Mouse (Mus musculus) CH12.LX (cell line): ENCODE measurements around the gene Ankrd10. TPM values are rescaled to one million over a fixed set of nuclear protein-coding genes. Genes with fewer than 3 reads are reported as not detected.

ENCODE experiments used
- DNase-seq: peaks from one replicate; pipeline ENCODE4 v3.0.0-alpha.2; 2013; ENCODE audit errors: extremely low read depth
- H3K27ac ChIP-seq: 2 replicates; pipeline ENCODE4 v1.5.1; 2012; ENCODE audit warnings: low read depth, mild to moderate bottlenecking, control low read depth, moderate library complexity; ENCODE audit not compliant: insufficient read depth
- H3K27me3 ChIP-seq: replicated peaks from 2 replicates; pipeline ENCODE3; 2012; ENCODE audit warnings: inconsistent platforms
- H3K36me3 ChIP-seq, 2 experiments: replicated peaks in 1 of 2; 2 replicates each; pipeline versions ENCODE3 to v1.6.1; 2012; ENCODE audit warnings: inconsistent platforms in 1 of 2, low read length in 1 of 2, mild to moderate bottlenecking in 1 of 2, mixed read lengths in 1 of 2, moderate library complexity in 1 of 2; ENCODE audit not compliant: control insufficient read depth in 1 of 2, insufficient read depth in 1 of 2
- H3K4me1 ChIP-seq, 2 experiments: 2 replicates each; pipeline ENCODE4 v1.6.1; 2012; ENCODE audit warnings: inconsistent platforms in 1 of 2, moderate library complexity in 1 of 2; ENCODE audit not compliant: insufficient read depth in 2 of 2, control insufficient read depth in 1 of 2
- H3K4me2 ChIP-seq: 2 replicates; pipeline ENCODE4 v1.6.1; 2012; ENCODE audit warnings: low read depth, mild to moderate bottlenecking, control low read depth; ENCODE audit not compliant: poor library complexity, insufficient read depth, severe bottlenecking
- H3K4me3 ChIP-seq, 3 experiments: fragments of 150-350 bp in 1 of 3; sonication (generic) in 1 of 3; replicated peaks in 1 of 3; 2 replicates each; pipeline versions ENCODE3 to v1.5.1; 2011 to 2012; ENCODE audit warnings: low read depth in 2 of 3, low read length in 2 of 3, mild to moderate bottlenecking in 2 of 3, moderate library complexity in 2 of 3, control low read depth in 1 of 3, improper control_type of control experiment in 1 of 3, inconsistent platforms in 1 of 3, mixed read lengths in 1 of 3; ENCODE audit not compliant: poor library complexity in 1 of 3
- H3K79me2 ChIP-seq: replicated peaks from 2 replicates; pipeline ENCODE4 v1.6.1; 2012; ENCODE audit warnings: mild to moderate bottlenecking, moderate library complexity; ENCODE audit not compliant: control insufficient read depth, poor library complexity, insufficient read depth, severe bottlenecking; ENCODE audit errors: extremely low read depth
- H3K9ac ChIP-seq: 2 replicates; pipeline ENCODE4 v1.6.1; 2012; ENCODE audit warnings: low read depth, mild to moderate bottlenecking, control low read depth, moderate library complexity; ENCODE audit not compliant: insufficient read depth
- H3K9me3 ChIP-seq: replicated peaks from 2 replicates; pipeline ENCODE3; 2012; ENCODE audit warnings: low read length, inconsistent platforms, mixed read lengths
- BHLHE40 ChIP-seq: IDR thresholded peaks from 2 replicates; pipeline ENCODE4 v1.6.1; 2011; ENCODE audit warnings: mild to moderate bottlenecking, low read depth, low read length, improper control_type of control experiment
- CHD2 ChIP-seq: IDR thresholded peaks from 2 replicates; pipeline ENCODE4 v1.6.1; 2011; ENCODE audit warnings: low read length, improper control_type of control experiment
- GABPA ChIP-seq: IDR thresholded peaks from 2 replicates; pipeline ENCODE4 v1.6.1; 2012; ENCODE audit warnings: low read depth, low read length, improper control_type of control experiment, inconsistent platforms; ENCODE audit not compliant: insufficient replicate concordance
- HCFC1 ChIP-seq: IDR thresholded peaks from 2 replicates; pipeline ENCODE4 v1.6.1; 2012; ENCODE audit warnings: low read depth, mild to moderate bottlenecking, inconsistent platforms, low read length, improper control_type of control experiment
- IRF4 ChIP-seq: IDR thresholded peaks from 2 replicates; pipeline ENCODE4 v1.6.1; 2014; ENCODE audit warnings: low read depth, mild to moderate bottlenecking, inconsistent platforms, low read length, improper control_type of control experiment
- JUND ChIP-seq: conservative IDR thresholded peaks from 2 replicates; pipeline ENCODE4 v1.6.1; 2011; ENCODE audit warnings: low read depth, low read length, improper control_type of control experiment
- KAT2A ChIP-seq: IDR thresholded peaks from 2 replicates; pipeline ENCODE4 v1.6.1; 2012; ENCODE audit warnings: low read length, improper control_type of control experiment, inconsistent platforms; ENCODE audit not compliant: insufficient replicate concordance
- MAFK ChIP-seq: IDR thresholded peaks from 2 replicates; pipeline ENCODE4 v1.6.1; 2011; ENCODE audit warnings: low read length, improper control_type of control experiment; ENCODE audit not compliant: insufficient replicate concordance
- MAZ ChIP-seq: IDR thresholded peaks from 2 replicates; pipeline ENCODE4 v1.6.1; 2012; ENCODE audit warnings: low read depth, mild to moderate bottlenecking, inconsistent platforms, low read length, improper control_type of control experiment, moderate library complexity
- POLR2A ChIP-seq: IDR thresholded peaks from 2 replicates; pipeline ENCODE4 v1.6.1; 2011; ENCODE audit warnings: low read depth, mild to moderate bottlenecking, improper control_type of control experiment, low read length
- POLR2AphosphoS2 ChIP-seq: IDR thresholded peaks from 2 replicates; pipeline ENCODE4 v1.6.1; 2011; ENCODE audit warnings: low read depth, low read length, improper control_type of control experiment
- RCOR1 ChIP-seq: conservative IDR thresholded peaks from 2 replicates; pipeline ENCODE4 v1.6.1; 2012; ENCODE audit warnings: low read depth, mild to moderate bottlenecking, inconsistent platforms, low read length, improper control_type of control experiment
- UBTF ChIP-seq: IDR thresholded peaks from 2 replicates; pipeline ENCODE4 v1.6.1; 2012; ENCODE audit warnings: low read depth, mild to moderate bottlenecking, inconsistent platforms, low read length, improper control_type of control experiment, moderate library complexity
- USF1 ChIP-seq: IDR thresholded peaks from 2 replicates; pipeline ENCODE4 v1.6.1; 2014; ENCODE audit warnings: low read depth, mild to moderate bottlenecking, inconsistent platforms, low read length, improper control_type of control experiment
- ZKSCAN1 ChIP-seq: IDR thresholded peaks from 2 replicates; pipeline ENCODE4 v1.6.1; 2012; ENCODE audit warnings: low read depth, inconsistent platforms, low read length, improper control_type of control experiment, borderline replicate concordance
- ZMIZ1 ChIP-seq: IDR thresholded peaks from 2 replicates; pipeline ENCODE4 v1.6.1; 2012; ENCODE audit warnings: low read depth, mild to moderate bottlenecking, inconsistent platforms, low read length, improper control_type of control experiment
- ZNF384 ChIP-seq: IDR thresholded peaks from 2 replicates; pipeline ENCODE4 v1.6.1; 2012; ENCODE audit warnings: low read depth, low read length, improper control_type of control experiment, inconsistent platforms
- dilution Hi-C: fragments of 300-500 bp; cut with MboI; formaldehyde crosslinking; loops from 2 replicates; pipeline ENCODE4 v1.14.3; 2020; ENCODE audit warnings: low sequenced_read_pairs; ENCODE audit not compliant: extremely low pct_unique_long_range_greater_than_20kb, extremely low pct_ligation_motif_present
- in situ Hi-C: fragments of 300-500 bp; cut with MboI; formaldehyde crosslinking; loops from 3 replicates; pipeline ENCODE4 v1.14.3; 2019; ENCODE audit warnings: low sequenced_read_pairs, low pct_ligation_motif_present, low pct_unique_long_range_greater_than_20kb, mixed read lengths
- polyA plus RNA-seq: library from polyadenylated mRNA; unstranded; fragments of >175 nt; gene quantifications from 2 replicates; pipeline ENCODE4 v1.2.1, GENCODE M21; 2012; ENCODE audit warnings: low read depth; ENCODE audit not compliant: insufficient read length
- total RNA-seq, 2 experiments: library from RNA; depleted of rRNA; stranded (reverse); fragments of 300-350 nt in 1 of 2; fragments of >200 nt in 1 of 2; gene quantifications; 2 replicates each; pipeline ENCODE4 v1.2.3; 2012 to 2014

Gene Ankrd10
- total and polyA plus RNA-seq, 3 experiments = 36.9 to 46.9 (median 39.0) TPM

- peaks cover 0 to 30% of the 10 kb centered on the region in 2 experiments; a peak in 2 of 4 replicates for H3K4me1 ChIP-seq
- TF ChIP-seq MAFK (no peak), KAT2A (no peak), JUND (no peak), ZKSCAN1 (no peak), CHD2 (no peak), ZMIZ1 (no peak), MAZ (no peak), UBTF (no peak), ZNF384 (no peak), BHLHE40 (no peak), USF1 (no peak), GABPA (no peak), POLR2A (no peak)
Measured at GRCm38 (mm10) chr8:11628506-11629132, 6.9 kb downstream of the Ankrd10 start.

GRCm38 (mm10) chr8:11627717-11628116, 7.8 kb downstream of the Ankrd10 start:
- Histone ChIP-seq H3K36me3 (peaks cover 53 to 89% of the 10 kb centered on the region in 2 experiments), H3K9me3 (no peaks in the 10 kb centered on the region), H3K27me3 (no peaks in the 10 kb centered on the region)
- in situ Hi-C loops = no loop called here
- no peak for TF ChIP-seq ZMIZ1
- TF ChIP-seq HCFC1 = no peak
- TF ChIP-seq IRF4 = no peak
- TF ChIP-seq KAT2A = no peak
- no peak for TF ChIP-seq POLR2AphosphoS2
- no peak for TF ChIP-seq RCOR1
- TF ChIP-seq, all 38 proteins: peak for 0
- Histone ChIP-seq H3K4me2 (no peak overlapping the region), H3K4me1 (peaks cover 0 to 21% of the 10 kb centered on the region in 2 experiments; a peak in 2 of 4 replicates), H3K27ac (no peak overlapping the region), H3K9ac (no peak overlapping the region), H3K4me3 (no peak overlapping the region), H3K79me2 (peaks cover 30% of the 10 kb centered on the region)
- no peak for DNase-seq
- dilution Hi-C loops = no loop called here

More at GRCm38 (mm10) chr8:11628506-11629132, 6.9 kb downstream of the Ankrd10 start:
- no peak overlapping the region for H3K27ac ChIP-seq
- no peak overlapping the region for H3K4me2 ChIP-seq
- H3K36me3 ChIP-seq = peaks cover 52 to 86% of the 10 kb centered on the region in 2 experiments
- H3K79me2 ChIP-seq = peaks cover 39% of the 10 kb centered on the region
- no peaks in the 10 kb centered on the region for H3K27me3 ChIP-seq
- no peak overlapping the region for H3K9ac ChIP-seq
- H3K9me3 ChIP-seq = no peaks in the 10 kb centered on the region
- H3K4me3 ChIP-seq = no peak overlapping the region
- dilution Hi-C loops (no loop called here), in situ Hi-C loops (no loop called here)
- DNase-seq = no peak
